Mouse (Mus musculus) olfactory bulb, adult 2 months (tissue): ENCODE data around the gene Actl6b. TPM values are rescaled to one million over a fixed set of nuclear protein-coding genes. Genes with fewer than 3 reads are reported as not detected.

Experiments
- H3K27ac ChIP-seq: fragments of 200-500 bp; 2 replicates; pipeline ENCODE4 v1.5.1; 2012; ENCODE audit warnings: low read depth, low read length; ENCODE audit not compliant: insufficient read depth
- H3K4me1 ChIP-seq: fragments of 200-500 bp; 2 replicates; pipeline ENCODE4 v1.6.1; 2012; ENCODE audit warnings: low read length; ENCODE audit not compliant: control insufficient read depth, insufficient read depth
- H3K4me3 ChIP-seq: fragments of 200-500 bp; 2 replicates; pipeline ENCODE4 v1.5.1; 2012; ENCODE audit warnings: mild to moderate bottlenecking, low read depth, low read length, moderate library complexity; ENCODE audit not compliant: insufficient read depth
- CTCF ChIP-seq: fragments of 200-500 bp; IDR thresholded peaks from 2 replicates; pipeline ENCODE4 v1.5.1; 2012; ENCODE audit warnings: low read depth, mild to moderate bottlenecking, low read length, moderate library complexity; ENCODE audit not compliant: insufficient read depth
- POLR2A ChIP-seq: fragments of 200-500 bp; IDR thresholded peaks from 2 replicates; pipeline ENCODE4 v1.6.1; 2012; ENCODE audit warnings: mild to moderate bottlenecking, low read depth, low read length, moderate library complexity; ENCODE audit not compliant: insufficient read depth
- WGBS: fragments of 180-500 bp; shearing (Covaris S2); methylation state at CpG from one replicate; pipeline ENCODE4 v1.1.7; 2018; 5-methylcytosine and 5-hydroxymethylcytosine counted together
- polyA plus RNA-seq: library from polyadenylated mRNA; stranded (reverse); fragments of >200 nt; gene quantifications from 2 replicates; pipeline ENCODE4 v1.2.4, GENCODE M21; 2012; ENCODE audit warnings: low replicate concordance; ENCODE audit not compliant: missing spikeins, insufficient read depth, insufficient read length

Gene Actl6b
- polyA plus RNA-seq, 1 experiment: not detected

GRCm38 (mm10) chr5:137615347-137615746 lies 62.0 kb downstream of the Actl6b start:
- no peak for TF ChIP-seq POLR2A
- TF ChIP-seq CTCF: no peak
- H3K4me3 ChIP-seq: no peak overlapping the region
- peaks cover 2% of the 10 kb centered on the region; the same call in 1 of the 2 replicates for H3K4me1 ChIP-seq
- no peak overlapping the region for H3K27ac ChIP-seq
- WGBS: 92% methylated on average over 7 of the region's 7 CpGs

Other genes starting within 250 kb of the Actl6b start
- 488 TPM in 1 of 2 replicates, not detected in the other for gene Srrt, start 245.8 kb upstream of the Actl6b start, polyA plus RNA-seq
- not detected in 2 replicates for gene Trip6, start 239.1 kb upstream of the Actl6b start, polyA plus RNA-seq
- gene Slc12a9, start 219.9 kb upstream of the Actl6b start, polyA plus RNA-seq: not detected in 2 replicates
- not detected in 2 replicates for gene Ephb4, start 203.4 kb upstream of the Actl6b start, polyA plus RNA-seq
- gene Zan, start 76.5 kb upstream of the Actl6b start, polyA plus RNA-seq: not detected in 2 replicates
- gene Pop7, start 51.0 kb upstream of the Actl6b start, polyA plus RNA-seq: not detected in 2 replicates
- gene Gigyf1, start 35.0 kb upstream of the Actl6b start, polyA plus RNA-seq: not detected in 2 replicates
- gene Epo, start 20.3 kb upstream of the Actl6b start, polyA plus RNA-seq: not detected in 2 replicates
- gene Gnb2, start 20.0 kb upstream of the Actl6b start, polyA plus RNA-seq: not detected in 2 replicates
- not detected in 2 replicates for gene Tfr2, start 16.3 kb downstream of the Actl6b start, polyA plus RNA-seq
- not detected in 2 replicates for gene Mospd3, start 47.5 kb downstream of the Actl6b start, polyA plus RNA-seq
- gene Pcolce, start 60.3 kb downstream of the Actl6b start, polyA plus RNA-seq: not detected in 2 replicates
- gene Fbxo24, start 75.5 kb downstream of the Actl6b start, polyA plus RNA-seq: not detected in 2 replicates
- not detected in 2 replicates for gene Lrch4, start 75.6 kb downstream of the Actl6b start, polyA plus RNA-seq
- not detected in 2 replicates for gene Gm20605, start 75.7 kb downstream of the Actl6b start, polyA plus RNA-seq
- gene Sap25, start 87.8 kb downstream of the Actl6b start, polyA plus RNA-seq: not detected in 2 replicates
- not detected in 2 replicates for gene Irs3, start 92.2 kb downstream of the Actl6b start, polyA plus RNA-seq
- not detected in 2 replicates for gene Agfg2, start 131.2 kb downstream of the Actl6b start, polyA plus RNA-seq
- gene Nyap1, start 188.1 kb downstream of the Actl6b start, polyA plus RNA-seq: not detected in 2 replicates
- 483 TPM in 1 of 2 replicates, not detected in the other for gene Tsc22d4, start 192.2 kb downstream of the Actl6b start, polyA plus RNA-seq
- gene Ppp1r35, start 225.3 kb downstream of the Actl6b start, polyA plus RNA-seq: not detected in 2 replicates
- gene Mepce, start 234.1 kb downstream of the Actl6b start, polyA plus RNA-seq: not detected in 2 replicates
- not detected in 2 replicates for gene Zcwpw1, start 234.3 kb downstream of the Actl6b start, polyA plus RNA-seq